Comparison of ENCODE assay signal across 9 mouse cellular contexts in the genomic region with DNA sequence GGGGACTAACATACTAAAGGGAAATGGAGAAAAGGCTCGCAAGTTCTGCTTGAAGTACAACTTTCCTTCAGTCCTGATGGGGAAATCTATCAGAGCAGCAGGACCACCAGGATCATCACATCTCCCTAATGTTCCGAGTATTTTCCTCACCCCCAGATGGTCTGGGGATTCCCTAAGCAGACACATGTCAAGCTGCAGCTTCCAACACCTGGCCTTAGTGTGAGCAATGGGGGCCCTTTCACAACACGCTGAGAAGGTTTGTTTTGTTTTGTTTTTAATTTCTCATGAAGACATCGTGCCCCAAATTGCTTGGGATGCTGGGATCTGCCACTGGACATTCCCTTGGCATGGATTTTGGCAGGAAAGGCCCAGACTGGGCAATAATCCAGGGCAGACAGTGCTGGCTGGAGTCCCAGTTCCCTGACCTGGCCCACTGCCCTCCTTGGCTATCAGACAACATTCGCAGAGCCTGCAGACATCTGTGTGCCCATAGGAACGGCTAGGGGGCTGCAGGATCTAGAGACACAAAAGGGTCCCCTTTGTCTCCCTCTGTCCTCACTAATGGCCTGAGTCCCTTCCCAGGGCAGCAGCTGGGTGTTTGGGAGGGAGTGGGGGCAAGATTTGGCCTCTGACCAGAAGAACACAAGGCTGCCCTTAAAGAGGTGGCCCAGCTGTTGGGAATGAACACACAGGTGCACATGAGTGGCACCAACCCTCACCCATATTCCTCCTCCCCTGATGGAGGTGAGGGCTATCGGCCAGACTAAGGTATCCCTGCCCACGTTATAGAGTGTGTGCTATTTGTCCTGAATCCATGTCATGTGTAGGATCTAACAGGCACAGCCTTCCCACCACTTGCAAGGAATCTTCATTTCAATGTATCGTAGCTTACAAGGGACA.
DNase-seq lines count a peak whose midpoint lies in the region; ATAC-seq lines count a peak whose summit lies in the region.
"Had no signal": no experiment of that assay in that cellular context is flagged by ENCODE, and none has a peak within 500 bp of the region (broad histone marks: within the 10 kb centered on the region; RNA-seq: fewer than 3 reads in every experiment).

No protein-coding gene starts in this region.

- WGBS in intestine, embryonic 15.5 days = 69% methylated on average over 9 of the region's 9 CpGs

- H3K4me3 ChIP-seq in intestine, embryonic 15.5 days (replicated peaks) = no peak overlapping the region

- no peak overlapping the region for H3K4me2 ChIP-seq in intestine, embryonic 15.5 days (replicated peaks)

- H3K9ac ChIP-seq in intestine, embryonic 15.5 days = no peak overlapping the region
- H3K9ac ChIP-seq: liver, embryonic 14.5 days had no signal

- H3K36me3 ChIP-seq in intestine, embryonic 15.5 days = no peaks in the 10 kb centered on the region

- no peaks in the 10 kb centered on the region for H3K4me1 ChIP-seq in intestine, embryonic 15.5 days (replicated peaks)

- no peaks in the 10 kb centered on the region for H3K9me3 ChIP-seq in intestine, embryonic 15.5 days

- no peak overlapping the region for H3K27ac ChIP-seq in intestine, embryonic 15.5 days
- H3K27ac ChIP-seq: liver, embryonic 14.5 days had no signal

- peak; percentile 6 for DNase-seq in layer of hippocampus, adult 11-12 months (ENCODE audit: low spot score)
- DNase-seq in layer of hippocampus, adult 9-10 months (ENCODE audit: low spot score) = no peak
- peak; percentile 48 for DNase-seq in adrenal gland, postnatal 25 days
- peak; percentile 40 to 60 for DNase-seq in cerebellum, postnatal 36 days
- DNase-seq in kidney, postnatal 14 days = peak; percentile 41
- peak; percentile 1 for DNase-seq in right cerebral cortex, adult 18-20 months

- no peak for ATAC-seq in intestine, embryonic 15.5 days
- no peak for ATAC-seq in megakaryocyte progenitor cell, adult 5-6 weeks (replicated peaks; ENCODE audit: poor library complexity)

- no peaks in the 10 kb centered on the region for H3K27me3 ChIP-seq in intestine, embryonic 15.5 days (replicated peaks)
